Mouse (Mus musculus) liver, adult 2 months (tissue): Measurements from ENCODE around the gene Cryzl2.

Source experiments
- CTCF ChIP-seq: fragments of 200-500 bp; IDR thresholded peaks from 2 replicates; pipeline ENCODE4 v1.5.1; 2011; ENCODE audit warnings: low read depth, low read length, control low read depth
- POLR2A ChIP-seq: fragments of 200-500 bp; IDR thresholded peaks from 2 replicates; pipeline ENCODE4 v1.6.1; 2011; ENCODE audit warnings: low read length, control low read depth; ENCODE audit not compliant: insufficient read depth; ENCODE audit errors: extremely low read depth

- TF ChIP-seq POLR2A (no peak), CTCF (no peak)
These were observed 55.9 kb downstream of the Cryzl2 start for GRCm38 (mm10) chr1:157514298-157514697.
